ENCODE assay signal across 8 mouse cellular contexts in genomic region chr6:114723925-114724324, GRCm38 (mm10).
DNase-seq lines count a peak whose midpoint lies in the region; ATAC-seq lines count a peak whose summit lies in the region.
"Had no signal": no experiment of that assay in that cellular context is flagged by ENCODE, and none has a peak within 500 bp of the region (broad histone marks: within the 10 kb centered on the region; RNA-seq: fewer than 3 reads in every experiment).

No protein-coding gene starts in this region.

- no peaks in the 10 kb centered on the region for H3K9me3 ChIP-seq in embryonic facial prominence, embryonic 11.5 days (replicated peaks; ENCODE audit: control insufficient read depth, low read length)
- H3K9me3 ChIP-seq: heart, embryonic 15.5 days had no signal

- no peak overlapping the region for H3K4me3 ChIP-seq in embryonic facial prominence, embryonic 11.5 days (ENCODE audit: low read depth, low read length)
- H3K4me3 ChIP-seq: heart, embryonic 15.5 days had no signal

- DNase-seq in CD4-positive helper T cell, adult 2 months (ENCODE audit: low read depth, low spot score) = peak; percentile 22
- DNase-seq in Muller cell, postnatal 12 days (ENCODE audit: inconsistent ontology term) = peak; percentile 32
- peak; percentile 81 for DNase-seq in embryonic facial prominence, embryonic 11.5 days (ENCODE audit: low spot score)
- DNase-seq in layer of hippocampus, adult 9-10 months (ENCODE audit: low spot score) = peak; percentile 69
- DNase-seq in lung, postnatal 36 days = peak; percentile 72
- DNase-seq in skeletal muscle tissue, adult 2 months (ENCODE audit: low read depth, low spot score) = peak; percentile 27

- H3K9ac ChIP-seq in embryonic facial prominence, embryonic 11.5 days (replicated peaks; ENCODE audit: low read length) = no peak overlapping the region
- H3K9ac ChIP-seq: heart, embryonic 15.5 days had no signal

- H3K4me1 ChIP-seq in embryonic facial prominence, embryonic 11.5 days (ENCODE audit: control insufficient read depth, insufficient read depth, low read length) = peaks cover 6% of the 10 kb centered on the region

- no peak for ATAC-seq in embryonic facial prominence, embryonic 11.5 days (replicated peaks; ENCODE audit: insufficient number of reproducible peaks, low FRiP score, low TSS enrichment, low read depth)
- ATAC-seq in hematopoietic stem cell, adult 5-6 weeks (replicated peaks in 1 of 2; ENCODE audit: insufficient read depth in 1 of 2, low FRiP score in 2 of 2, low TSS enrichment in 1 of 2, low read depth in 1 of 2, poor library complexity in 2 of 2, severe bottlenecking in 2 of 2) = peak; percentile 62 to 75; a peak in 3 of 4 replicates

- no peaks in the 10 kb centered on the region for H3K36me3 ChIP-seq in embryonic facial prominence, embryonic 11.5 days (replicated peaks; ENCODE audit: control insufficient read depth, insufficient read depth, low read depth, low read length)
- H3K36me3 ChIP-seq: heart, embryonic 15.5 days had no signal

- 30% methylated on average over 9 of the region's 9 CpGs for WGBS in embryonic facial prominence, embryonic 11.5 days

- H3K4me2 ChIP-seq in embryonic facial prominence, embryonic 11.5 days (ENCODE audit: low read depth, low read length) = no peak overlapping the region
- H3K4me2 ChIP-seq: heart, embryonic 15.5 days had no signal

- H3K27ac ChIP-seq in embryonic facial prominence, embryonic 11.5 days (replicated peaks; ENCODE audit: low read depth, low read length) = no peak overlapping the region

- no peaks in the 10 kb centered on the region for H3K27me3 ChIP-seq in embryonic facial prominence, embryonic 11.5 days (ENCODE audit: control insufficient read depth, insufficient read depth, low read length)
- H3K27me3 ChIP-seq: heart, embryonic 15.5 days had no signal

Comparison
In these comparisons a context has a peak if more than half of its experiments do, and no peak if none do; other contexts are left out.
1. DNase-seq: peak in every context shown above with its lines; median percentile 81 in embryonic facial prominence, embryonic 11.5 days; 72 in lung, postnatal 36 days; 69 in layer of hippocampus, adult 9-10 months; 32 in Muller cell, postnatal 12 days; 27 in skeletal muscle tissue, adult 2 months; 22 in CD4-positive helper T cell, adult 2 months.